Mouse (Mus musculus): Measurements from ENCODE around the gene Zfp69. TPM values are rescaled to one million over a fixed set of nuclear protein-coding genes. Genes with fewer than 3 reads are reported as not detected.

The Zfp69 gene
- polyA plus RNA-seq (2015; fragmentation: Nextera tagmentation; extraction: Ambion mirVana), result 6.9 and 7.9 TPM in 2 replicates

- Histone ChIP-seq H3K4me3 (replicated peaks) (peak within 1 kb of the TSS; percentile 87), H3K9ac (peak within 1 kb of the TSS; percentile 75), H3K4me1 (peaks cover 10% of the 10 kb centered on the region; the same call in 1 of the 2 replicates), H3K27ac (replicated peaks) (peak within 1 kb of the TSS; percentile 88), H3K9me3 (replicated peaks) (no peaks in the 10 kb centered on the region), H3K27me3 (no peaks in the 10 kb centered on the region), H3K4me2 (replicated peaks) (peak within 1 kb of the TSS; percentile 73), H3K36me3 (peaks cover 8% of the 10 kb centered on the region; the same call in 1 of the 2 replicates)
- WGBS, result under 1% methylated on average over 59 of the region's 60 CpGs
- peak; percentile 98 for ATAC-seq (ENCODE audit: insufficient number of reproducible peaks, low FRiP score, low TSS enrichment, low read depth)
These were observed at the start of gene Zfp69 for GRCm38 (mm10) chr4:120951428-120951973. Gene Zfp69 (minus strand): TSS chr4:120951699.

GRCm38 (mm10) chr4:121001042-121001441 lies 49.5 kb upstream of the Zfp69 start:
- peaks cover 10% of the 10 kb centered on the region for H3K4me1 ChIP-seq
- no peak overlapping the region for H3K4me2 ChIP-seq (replicated peaks)
- no peak overlapping the region for H3K27ac ChIP-seq (replicated peaks)
- H3K9me3 ChIP-seq (replicated peaks), result no peaks in the 10 kb centered on the region
- no peak for ATAC-seq (ENCODE audit: insufficient number of reproducible peaks, low FRiP score, low TSS enrichment, low read depth)
- H3K27me3 ChIP-seq, result no peaks in the 10 kb centered on the region
- WGBS, result 77% methylated on average over 2 of the region's 2 CpGs
- no peak overlapping the region for H3K9ac ChIP-seq
- H3K4me3 ChIP-seq (replicated peaks), result no peak overlapping the region
- no peaks in the 10 kb centered on the region for H3K36me3 ChIP-seq

DNA sequence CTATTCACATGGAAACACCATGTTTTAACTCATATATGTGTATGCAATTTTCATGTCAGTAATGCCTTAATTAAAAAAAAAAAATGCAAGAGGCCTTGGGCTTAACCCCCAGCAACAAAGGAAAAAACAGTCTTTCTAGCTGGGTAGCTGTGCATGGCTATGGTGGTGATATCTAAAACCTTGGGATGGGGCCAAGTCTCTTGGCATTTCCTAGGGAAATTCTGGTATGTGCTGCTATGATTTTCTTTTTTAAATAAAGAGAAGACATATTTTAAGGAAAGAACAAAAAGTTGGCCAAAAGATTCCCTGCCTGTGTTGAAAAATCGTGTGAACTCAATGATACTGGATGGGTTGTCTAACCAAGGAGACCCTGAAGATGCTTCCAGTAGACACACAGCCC lies 44.4 kb upstream of the Zfp69 start:
- H3K36me3 ChIP-seq, result no peaks in the 10 kb centered on the region
- 53% methylated on average over 1 of the region's 1 CpGs for WGBS
- no peaks in the 10 kb centered on the region for H3K9me3 ChIP-seq (replicated peaks)
- no peak overlapping the region for H3K4me2 ChIP-seq (replicated peaks)
- H3K4me3 ChIP-seq (replicated peaks), result no peak overlapping the region
- ATAC-seq (ENCODE audit: insufficient number of reproducible peaks, low FRiP score, low TSS enrichment, low read depth), result no peak
- no peak overlapping the region for H3K9ac ChIP-seq
- no peaks in the 10 kb centered on the region for H3K4me1 ChIP-seq
- no peak overlapping the region for H3K27ac ChIP-seq (replicated peaks)
- no peaks in the 10 kb centered on the region for H3K27me3 ChIP-seq

- Histone ChIP-seq H3K27me3 (no peaks in the 10 kb centered on the region), H3K4me3 (replicated peaks) (no peak overlapping the region), H3K36me3 (no peaks in the 10 kb centered on the region), H3K4me2 (replicated peaks) (no peak overlapping the region), H3K9me3 (replicated peaks) (no peaks in the 10 kb centered on the region), H3K9ac (no peak overlapping the region), H3K4me1 (no peaks in the 10 kb centered on the region), H3K27ac (replicated peaks) (no peak overlapping the region)
- no peak for ATAC-seq (ENCODE audit: insufficient number of reproducible peaks, low FRiP score, low TSS enrichment, low read depth)
- WGBS, result 82% methylated on average over 1 of the region's 1 CpGs
These were observed 41.5 kb upstream of the Zfp69 start for GRCm38 (mm10) chr4:120993025-120993424.

DNA sequence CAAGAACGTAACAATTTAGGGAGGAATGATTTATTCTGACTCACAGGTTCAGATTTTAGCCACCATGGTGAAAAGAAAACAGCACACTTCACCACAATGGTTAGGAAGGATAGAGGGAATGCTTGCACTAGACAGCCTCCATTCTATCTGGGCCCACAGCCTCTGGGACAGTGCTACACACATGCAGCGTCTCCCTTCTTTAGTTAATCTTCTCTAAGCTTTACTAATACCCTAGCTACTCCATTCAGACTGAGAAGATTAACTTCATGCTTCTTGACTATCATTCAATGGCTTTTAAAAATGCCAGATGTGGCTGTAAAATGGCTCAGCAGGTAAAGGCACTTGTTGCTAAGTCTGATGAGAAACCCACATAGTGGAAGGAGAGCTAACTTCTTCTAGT lies 40.8 kb upstream of the Zfp69 start:
- Histone ChIP-seq H3K4me3 (replicated peaks) (no peak overlapping the region), H3K27ac (replicated peaks) (no peak overlapping the region), H3K36me3 (no peaks in the 10 kb centered on the region), H3K4me1 (no peaks in the 10 kb centered on the region), H3K9ac (no peak overlapping the region), H3K9me3 (replicated peaks) (no peaks in the 10 kb centered on the region), H3K27me3 (no peaks in the 10 kb centered on the region), H3K4me2 (replicated peaks) (no peak overlapping the region)
- WGBS, result 66% methylated on average over 2 of the region's 2 CpGs
- ATAC-seq (ENCODE audit: insufficient number of reproducible peaks, low FRiP score, low TSS enrichment, low read depth), result no peak

DNA sequence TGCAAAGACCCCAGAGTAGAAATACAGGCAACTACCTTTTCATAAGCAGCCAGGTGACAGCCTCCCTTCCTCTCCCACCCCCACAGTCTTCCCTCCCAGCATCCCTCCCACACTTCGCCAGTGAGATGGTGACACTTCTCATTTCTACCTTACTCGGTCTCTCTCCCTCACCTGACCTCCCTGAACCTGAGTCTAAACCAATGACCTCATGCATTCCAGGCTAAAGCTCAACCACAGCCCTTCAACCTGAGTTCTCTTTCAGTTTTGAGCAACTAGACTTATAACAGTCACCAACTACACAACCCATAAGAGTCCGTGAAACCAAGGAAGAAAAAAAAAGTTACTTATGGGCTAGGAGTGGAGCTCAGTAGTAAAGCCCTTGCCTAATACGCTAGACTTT lies 35.8 kb upstream of the Zfp69 start:
- 0 out of 2 replicates have a peak, but pooled peaks cover 6% of the 10 kb centered on the region for H3K36me3 ChIP-seq
- no peaks in the 10 kb centered on the region for H3K27me3 ChIP-seq
- H3K9ac ChIP-seq, result no peak overlapping the region
- ATAC-seq (ENCODE audit: insufficient number of reproducible peaks, low FRiP score, low TSS enrichment, low read depth), result no peak
- H3K4me1 ChIP-seq, result no peaks in the 10 kb centered on the region
- no peak overlapping the region for H3K4me3 ChIP-seq (replicated peaks)
- H3K4me2 ChIP-seq (replicated peaks), result no peak overlapping the region
- WGBS, result 72% methylated on average over 4 of the region's 4 CpGs
- H3K9me3 ChIP-seq (replicated peaks), result no peaks in the 10 kb centered on the region
- no peak overlapping the region for H3K27ac ChIP-seq (replicated peaks)

GRCm38 (mm10) chr4:120986446-120986845 lies 34.9 kb upstream of the Zfp69 start:
- Histone ChIP-seq H3K27ac (replicated peaks) (no peak overlapping the region), H3K4me2 (replicated peaks) (no peak overlapping the region), H3K27me3 (no peaks in the 10 kb centered on the region), H3K4me3 (replicated peaks) (no peak overlapping the region), H3K36me3 (0 out of 2 replicates have a peak, but pooled peaks cover 9% of the 10 kb centered on the region), H3K9me3 (replicated peaks) (no peaks in the 10 kb centered on the region), H3K4me1 (no peaks in the 10 kb centered on the region), H3K9ac (no peak overlapping the region)
- ATAC-seq (ENCODE audit: insufficient number of reproducible peaks, low FRiP score, low TSS enrichment, low read depth), result no peak
- WGBS, result 14% methylated on average over 6 of the region's 6 CpGs

DNA sequence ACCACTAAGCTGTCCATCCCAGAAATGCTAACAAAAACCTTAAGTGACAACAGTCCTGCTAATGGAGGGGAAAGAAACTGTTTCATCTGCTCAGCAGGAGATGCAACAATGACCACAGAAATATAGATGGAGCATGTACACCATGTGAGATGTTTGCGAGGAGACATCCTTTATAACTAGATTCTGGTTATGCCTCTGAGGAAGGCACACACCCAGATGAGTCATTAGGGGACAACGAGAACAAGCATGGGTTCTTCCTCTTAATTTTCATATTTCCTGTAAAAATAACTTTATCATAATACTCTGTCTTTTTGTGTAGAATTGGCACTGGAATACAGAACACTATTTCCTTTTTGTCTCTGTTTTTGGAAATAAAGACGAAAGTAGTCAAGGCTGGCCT lies 26.7 kb upstream of the Zfp69 start:
- H3K9ac ChIP-seq, result no peak overlapping the region
- no peak for ATAC-seq (ENCODE audit: insufficient number of reproducible peaks, low FRiP score, low TSS enrichment, low read depth)
- H3K27ac ChIP-seq (replicated peaks), result no peak overlapping the region
- no peaks in the 10 kb centered on the region for H3K4me1 ChIP-seq
- H3K9me3 ChIP-seq (replicated peaks), result no peaks in the 10 kb centered on the region
- no peak overlapping the region for H3K4me3 ChIP-seq (replicated peaks)
- H3K36me3 ChIP-seq, result peaks cover 23% of the 10 kb centered on the region
- no peaks in the 10 kb centered on the region for H3K27me3 ChIP-seq
- WGBS, result 85% methylated on average over 3 of the region's 3 CpGs
- no peak overlapping the region for H3K4me2 ChIP-seq (replicated peaks)

DNA sequence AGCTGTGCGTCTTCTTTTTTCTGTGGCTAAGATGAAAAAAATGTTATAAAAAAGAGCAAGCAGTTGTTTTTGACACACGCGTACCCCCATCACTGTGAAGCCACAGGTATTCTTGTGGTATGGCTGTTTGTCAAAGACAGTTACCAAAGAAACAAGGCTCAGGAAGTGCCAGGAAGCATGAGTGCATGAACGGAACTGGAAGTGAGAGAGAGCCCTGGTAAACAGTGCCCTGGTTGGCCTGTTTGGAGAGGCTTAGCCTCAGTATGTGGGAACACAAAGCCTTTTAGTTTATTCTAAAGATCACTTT lies 23.9 kb upstream of the Zfp69 start:
- Histone ChIP-seq H3K4me1 (no peaks in the 10 kb centered on the region), H3K9me3 (replicated peaks) (no peaks in the 10 kb centered on the region), H3K4me3 (replicated peaks) (no peak overlapping the region), H3K27ac (replicated peaks) (no peak overlapping the region), H3K9ac (no peak overlapping the region), H3K27me3 (no peaks in the 10 kb centered on the region), H3K4me2 (replicated peaks) (no peak overlapping the region), H3K36me3 (peaks cover 32% of the 10 kb centered on the region)
- WGBS, result 73% methylated on average over 4 of the region's 4 CpGs
- ATAC-seq (ENCODE audit: insufficient number of reproducible peaks, low FRiP score, low TSS enrichment, low read depth), result no peak

DNA sequence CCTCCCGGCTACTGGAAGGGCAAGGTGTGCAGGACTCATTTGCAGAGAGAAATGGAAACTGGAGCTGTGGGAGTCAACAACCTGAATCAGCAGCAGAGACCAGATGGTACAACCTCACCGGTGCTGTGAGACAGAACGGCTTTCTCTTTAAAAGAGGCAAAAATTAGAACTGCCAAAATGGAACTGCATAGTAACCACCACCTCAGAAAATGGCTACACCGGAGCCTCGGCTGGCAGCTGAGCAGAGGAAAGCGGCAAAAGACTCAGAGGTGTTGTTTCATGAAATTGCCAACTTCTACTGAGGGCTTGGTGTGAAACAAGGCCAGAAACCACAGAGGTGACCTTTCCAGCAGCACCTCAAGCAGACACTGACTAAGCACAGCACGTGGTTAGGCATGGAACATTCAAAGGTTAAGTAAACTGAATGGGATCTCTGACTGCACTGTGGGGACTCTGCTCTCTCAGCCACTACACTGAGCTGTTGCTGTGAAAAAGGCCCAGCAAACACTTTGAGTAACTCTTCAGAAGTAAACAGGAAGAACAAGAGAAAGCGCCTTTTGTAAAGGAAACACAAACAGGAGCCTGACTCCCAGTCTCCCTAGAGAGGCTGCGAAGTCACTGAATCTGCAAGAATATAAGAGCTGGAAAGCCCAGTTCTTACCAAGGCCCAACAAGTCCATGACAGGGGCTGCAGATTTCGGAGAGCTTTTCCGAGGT lies 23.4 kb upstream of the Zfp69 start:
- no peaks in the 10 kb centered on the region for H3K4me1 ChIP-seq
- no peaks in the 10 kb centered on the region for H3K9me3 ChIP-seq (replicated peaks)
- H3K4me3 ChIP-seq (replicated peaks), result no peak overlapping the region
- no peak overlapping the region for H3K9ac ChIP-seq
- ATAC-seq (ENCODE audit: insufficient number of reproducible peaks, low FRiP score, low TSS enrichment, low read depth), result no peak
- WGBS, result 82% methylated on average over 11 of the region's 11 CpGs
- no peak overlapping the region for H3K27ac ChIP-seq (replicated peaks)
- H3K36me3 ChIP-seq, result peaks cover 34% of the 10 kb centered on the region
- H3K4me2 ChIP-seq (replicated peaks), result no peak overlapping the region
- no peaks in the 10 kb centered on the region for H3K27me3 ChIP-seq

DNA sequence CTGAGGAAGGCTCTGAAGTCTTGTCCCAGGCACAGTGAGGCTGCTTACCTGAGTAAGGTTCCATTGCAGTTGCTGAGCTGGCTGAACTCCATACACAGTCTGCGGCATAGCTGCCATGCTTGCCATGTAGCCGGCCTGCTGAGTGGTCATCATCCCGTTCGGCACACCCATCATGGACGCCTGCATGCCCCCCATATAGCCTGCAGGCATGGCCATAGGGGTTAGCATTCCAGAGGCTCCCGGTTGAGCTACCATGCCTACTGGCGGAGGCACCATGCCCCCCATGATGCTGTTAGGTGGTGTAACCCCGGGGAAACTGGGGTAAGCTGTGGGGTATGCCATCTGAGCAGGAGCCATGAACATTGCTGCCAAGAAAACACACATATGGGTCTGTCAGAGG lies 20.3 kb upstream of the Zfp69 start:
- WGBS, result 86% methylated on average over 8 of the region's 8 CpGs
- no peaks in the 10 kb centered on the region for H3K9me3 ChIP-seq (replicated peaks)
- H3K4me1 ChIP-seq, result no peaks in the 10 kb centered on the region
- H3K9ac ChIP-seq, result no peak overlapping the region
- ATAC-seq (ENCODE audit: insufficient number of reproducible peaks, low FRiP score, low TSS enrichment, low read depth), result no peak
- peaks cover 45% of the 10 kb centered on the region for H3K36me3 ChIP-seq
- H3K4me2 ChIP-seq (replicated peaks), result no peak overlapping the region
- H3K27ac ChIP-seq (replicated peaks), result no peak overlapping the region
- no peaks in the 10 kb centered on the region for H3K27me3 ChIP-seq
- no peak overlapping the region for H3K4me3 ChIP-seq (replicated peaks)

Measured in embryonic facial prominence, embryonic 15.5 days (tissue).